In the genomic region with DNA sequence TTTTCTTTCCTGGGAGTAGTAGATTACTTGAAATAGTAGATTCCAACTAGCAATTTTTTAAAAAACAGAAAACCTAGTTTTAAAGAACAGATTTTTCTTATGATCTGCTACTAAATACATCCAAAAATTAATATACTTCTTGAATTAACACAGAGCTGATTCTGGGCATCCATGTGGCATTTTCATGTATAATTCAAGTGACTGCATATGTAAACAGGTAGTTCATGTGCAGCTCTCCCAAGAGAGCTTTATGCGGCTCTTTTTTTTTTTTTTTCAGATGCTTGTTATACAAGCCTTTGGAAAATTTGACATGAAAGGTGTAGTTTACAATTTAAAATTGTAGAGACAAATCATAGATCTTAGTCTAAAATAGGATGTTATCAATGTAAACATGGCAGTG, we compare ENCODE assay signal across 26 mouse cellular contexts.
"Had no signal": no experiment of that assay in that cellular context is flagged by ENCODE, and none has a peak within 500 bp of the region (broad histone marks: within the 10 kb centered on the region; RNA-seq: fewer than 3 reads in every experiment).

No protein-coding gene starts in this region.

- DNase-seq: gastrocnemius, postnatal 25 days; heart, adult 18-20 months; heart, postnatal 10 days; heart, postnatal 4 days; kidney, adult 18-20 months; kidney, adult 8-10 months; kidney, postnatal 10 days; kidney, postnatal 25 days; kidney, postnatal 4 days; liver; liver, embryonic 13.5 days; liver, postnatal 0 days had no signal

- H3K9ac ChIP-seq: heart, embryonic 12.5 days; hindbrain, embryonic 12.5 days; hindbrain, embryonic 14.5 days; intestine, embryonic 15.5 days; limb, embryonic 12.5 days; liver, embryonic 13.5 days; liver, embryonic 15.5 days; liver, postnatal 0 days had no signal

- H3K4me2 ChIP-seq: heart, embryonic 12.5 days; hindbrain, embryonic 12.5 days; hindbrain, embryonic 14.5 days; intestine, embryonic 15.5 days; limb, embryonic 12.5 days; liver, embryonic 11.5 days; liver, embryonic 13.5 days; liver, embryonic 15.5 days had no signal

- H3K9me3 ChIP-seq: heart, embryonic 10.5 days; hindbrain, embryonic 10.5 days; hindbrain, embryonic 12.5 days; intestine, embryonic 15.5 days; limb, embryonic 10.5 days; liver, embryonic 13.5 days; liver, embryonic 15.5 days had no signal

- ATAC-seq: inflammation-experienced regulatory T-cells, adult 6 months; intestine, embryonic 15.5 days; intestine, postnatal 0 days; liver, postnatal 0 days had no signal

- H3K27ac ChIP-seq: heart, embryonic 10.5 days; hindbrain, embryonic 10.5 days; hindbrain, embryonic 12.5 days; hindbrain, embryonic 14.5 days; intestine, embryonic 15.5 days; layer of hippocampus, adult 2 months; left cerebral cortex, adult 2 months; limb, embryonic 10.5 days; limb, embryonic 12.5 days; liver, embryonic 13.5 days; liver, embryonic 15.5 days had no signal

- H3K4me1 ChIP-seq: heart, embryonic 10.5 days; heart, embryonic 12.5 days; hindbrain, embryonic 10.5 days; hindbrain, embryonic 12.5 days; intestine, embryonic 15.5 days; limb, embryonic 10.5 days; limb, embryonic 12.5 days; liver, embryonic 13.5 days; liver, embryonic 15.5 days had no signal

- H3K36me3 ChIP-seq: intestine, embryonic 15.5 days; limb, embryonic 10.5 days; limb, embryonic 12.5 days; liver, embryonic 13.5 days; liver, embryonic 15.5 days had no signal

- H3K4me3 ChIP-seq: heart, embryonic 10.5 days; heart, embryonic 12.5 days; hindbrain, embryonic 10.5 days; hindbrain, embryonic 12.5 days; intestine, embryonic 15.5 days; layer of hippocampus, adult 2 months; left cerebral cortex, adult 2 months; limb, embryonic 10.5 days; limb, embryonic 12.5 days; liver, embryonic 13.5 days; liver, embryonic 15.5 days had no signal

- H3K27me3 ChIP-seq: heart, embryonic 12.5 days; hindbrain, embryonic 12.5 days; intestine, embryonic 15.5 days; limb, embryonic 12.5 days; liver, embryonic 13.5 days; liver, embryonic 15.5 days had no signal
